Mouse (Mus musculus) kidney, adult 18-20 months (tissue): ENCODE results near the gene Rimklb.

Experiments
- DNase-seq: peaks from one replicate; pipeline ENCODE4 v3.0.0; 2021

Gene Rimklb

DNA sequence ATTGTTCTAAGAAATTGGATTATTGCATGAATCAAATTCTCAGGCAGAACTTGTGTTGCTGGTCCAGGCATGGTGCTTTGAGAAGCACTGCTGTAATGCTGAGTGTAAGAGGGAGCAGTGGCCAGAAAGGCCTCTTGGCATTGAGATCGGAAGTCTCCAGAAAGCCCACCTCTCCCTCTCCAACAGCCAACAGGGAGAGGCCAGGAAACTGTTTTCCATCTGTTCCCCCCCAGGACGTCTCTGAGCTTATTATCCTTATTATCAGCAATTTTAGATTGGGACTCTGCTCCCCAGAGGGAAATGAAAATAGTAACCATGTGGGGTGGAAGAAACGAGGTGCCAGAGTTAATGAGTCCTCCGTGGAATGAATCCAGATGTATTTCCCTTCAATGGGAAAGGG is 82.2 kb downstream of the Rimklb start:
- no peak for DNase-seq

- DNase-seq, result no peak
Measured at GRCm38 (mm10) chr6:122411281-122411680, 87.3 kb downstream of the Rimklb start.

- DNase-seq, result peak; percentile 4
Measured at GRCm38 (mm10) chr6:122402240-122402639, 96.3 kb downstream of the Rimklb start.

- DNase-seq, result no peak
Measured at GRCm38 (mm10) chr6:122400263-122400662, 98.3 kb downstream of the Rimklb start.
